Mouse (Mus musculus): ENCODE measurements around the gene Urb1. TPM values are rescaled to one million over a fixed set of nuclear protein-coding genes. Genes with fewer than 3 reads are reported as not detected.

Urb1 gene
- 10 to 100 TPM; 14.4 to 20.9 (median 19.1) TPM for total RNA-seq (2022)

DNA sequence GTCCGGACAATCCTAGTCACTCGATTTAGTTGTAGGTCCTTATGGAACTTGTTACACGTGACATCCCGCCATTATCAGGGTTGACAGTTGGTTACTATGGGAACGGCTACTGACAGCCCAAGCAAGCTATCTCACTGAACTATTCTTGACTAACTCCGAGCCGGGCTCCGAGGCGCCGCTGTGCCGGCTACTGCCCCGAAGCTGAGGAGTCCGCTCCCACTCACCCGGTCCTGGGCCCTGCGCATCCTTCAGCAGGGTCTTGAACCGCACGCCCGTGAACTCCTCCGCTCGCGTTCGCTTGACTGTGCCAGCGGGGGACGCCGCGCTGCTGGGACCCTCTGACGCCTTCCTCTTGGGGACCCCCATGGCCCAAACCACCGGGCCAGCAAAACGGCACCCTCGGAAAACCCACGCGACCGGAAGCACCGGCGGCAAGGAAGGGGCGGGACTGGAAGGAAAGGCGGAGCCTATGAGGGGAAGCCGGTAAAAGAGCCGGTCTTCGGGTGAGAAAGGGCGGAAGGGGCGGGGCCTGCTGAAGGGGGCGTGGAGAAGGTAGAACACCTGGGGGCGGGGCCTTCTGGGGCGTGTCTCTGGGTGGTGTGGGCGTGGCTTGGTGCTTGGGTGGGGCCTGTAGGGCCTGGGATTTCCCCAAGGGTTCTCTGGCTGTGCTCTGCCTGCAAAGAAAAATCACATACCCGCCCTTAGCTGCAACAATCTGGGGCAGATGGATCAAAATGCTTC is at the start of gene Urb1:
Gene Urb1 (minus strand): TSS at position 439 of the 741 bp plus-strand sequence.
- DNase-seq (ENCODE audit: low spot score in 2 of 2), result peak; percentile 97

DNA sequence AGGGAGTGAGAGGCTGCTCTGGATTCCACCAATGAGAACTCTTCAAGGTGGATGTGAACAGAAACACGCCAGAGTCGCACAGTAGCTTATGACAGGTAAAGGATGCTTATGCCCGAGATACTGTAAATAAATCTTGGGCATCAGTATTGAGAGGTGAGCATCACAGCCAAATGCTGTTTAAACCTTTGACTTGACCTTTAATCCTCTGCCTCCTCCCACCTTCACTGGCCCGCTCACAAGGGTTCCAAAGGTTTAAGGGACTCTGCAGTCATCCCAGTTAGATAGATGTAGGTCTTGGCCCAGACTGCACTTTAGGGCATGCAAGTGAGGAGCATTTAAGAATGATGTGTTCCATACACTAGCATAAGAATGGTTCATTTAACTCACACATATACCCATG is 48.0 kb upstream of the Urb1 start:
- DNase-seq (ENCODE audit: low spot score in 2 of 2), result no peak

DNA sequence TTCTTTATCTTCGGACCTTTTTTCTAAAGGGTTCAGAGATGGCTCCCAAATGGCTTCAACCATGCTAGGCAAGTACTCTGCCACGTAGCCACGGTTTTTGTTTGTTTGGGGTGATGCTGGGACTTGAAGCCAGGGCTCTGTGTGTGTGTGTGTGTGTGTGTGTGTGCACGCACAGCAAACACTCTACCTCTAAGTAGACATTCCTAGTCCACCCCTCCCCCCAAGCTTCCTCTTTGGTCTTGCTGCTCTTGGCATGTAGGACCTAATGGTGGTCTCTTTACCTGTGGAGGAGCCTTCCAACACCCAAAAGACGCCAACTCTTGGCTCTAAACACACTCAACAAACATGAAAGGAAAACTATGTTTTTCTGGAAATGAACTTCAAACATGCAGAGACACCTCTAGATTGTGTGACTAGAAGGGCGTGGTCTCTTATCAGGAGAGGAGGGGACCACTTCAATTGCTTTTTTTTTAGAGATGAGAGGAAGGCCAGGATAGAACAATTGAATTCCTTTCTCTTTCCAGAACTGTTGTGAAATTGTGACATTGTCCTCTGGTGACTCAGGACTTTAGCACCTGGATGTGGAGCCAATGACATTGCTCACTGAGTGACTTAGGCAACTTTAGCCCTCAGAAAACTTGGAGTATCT is 46.5 kb upstream of the Urb1 start:
- no peak for DNase-seq (ENCODE audit: low spot score in 2 of 2)

DNA sequence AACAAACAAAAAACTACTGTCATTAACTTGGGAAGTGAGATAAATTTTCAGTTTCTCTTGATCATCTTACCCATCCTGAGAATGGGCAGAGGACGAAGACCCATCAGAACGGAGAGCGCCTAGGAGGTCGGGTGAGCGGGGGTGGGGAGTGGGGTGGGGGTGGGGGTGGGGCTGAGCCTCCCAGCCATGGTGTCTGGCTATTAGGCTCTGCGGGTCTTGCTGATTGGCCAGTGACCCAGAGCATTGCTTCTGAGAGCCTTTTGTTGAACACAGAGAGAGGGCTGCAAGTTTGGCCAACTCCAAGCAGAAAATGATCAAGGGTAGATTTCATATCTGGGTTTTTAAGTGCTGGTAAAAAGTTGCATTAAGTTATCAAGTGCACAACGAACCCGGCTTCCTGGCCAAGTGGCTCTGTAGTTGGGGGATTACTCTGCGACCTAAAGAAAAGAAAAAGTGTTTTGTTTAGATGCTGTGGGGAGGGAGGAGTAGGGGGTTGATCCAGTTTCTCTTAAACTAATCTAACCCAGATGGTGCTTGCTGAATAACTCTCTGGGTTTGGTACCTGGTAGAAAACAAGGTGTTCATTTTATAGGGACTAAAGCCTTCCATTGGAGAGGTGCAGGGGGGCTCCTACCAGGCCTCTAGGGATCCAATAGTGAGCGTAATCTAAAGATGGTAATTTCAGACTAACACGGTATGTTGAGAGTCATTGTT is 41.6 kb upstream of the Urb1 start:
- no peak for DNase-seq (ENCODE audit: low spot score in 2 of 2)

DNA sequence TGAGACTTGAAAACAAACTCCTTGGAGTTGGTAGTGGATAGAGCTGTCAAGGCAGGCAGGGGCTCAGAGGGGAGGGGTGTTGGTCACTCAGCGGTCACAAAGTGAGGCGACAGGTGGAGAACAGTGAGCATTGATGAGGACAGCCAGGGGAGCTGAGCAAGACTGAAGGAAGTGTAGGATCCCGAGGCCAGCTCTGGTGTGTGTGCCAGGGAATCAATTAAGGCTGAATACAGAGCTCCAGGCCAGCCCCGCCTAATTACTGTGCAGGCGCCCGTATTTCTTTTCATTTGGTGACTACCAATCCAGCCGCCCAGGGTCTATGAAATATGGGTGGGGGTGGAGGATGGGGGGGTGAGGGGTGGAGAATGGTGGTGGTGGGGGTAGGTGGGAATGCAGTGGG is 40.7 kb upstream of the Urb1 start:
- no peak for DNase-seq (ENCODE audit: low spot score in 2 of 2)

DNA sequence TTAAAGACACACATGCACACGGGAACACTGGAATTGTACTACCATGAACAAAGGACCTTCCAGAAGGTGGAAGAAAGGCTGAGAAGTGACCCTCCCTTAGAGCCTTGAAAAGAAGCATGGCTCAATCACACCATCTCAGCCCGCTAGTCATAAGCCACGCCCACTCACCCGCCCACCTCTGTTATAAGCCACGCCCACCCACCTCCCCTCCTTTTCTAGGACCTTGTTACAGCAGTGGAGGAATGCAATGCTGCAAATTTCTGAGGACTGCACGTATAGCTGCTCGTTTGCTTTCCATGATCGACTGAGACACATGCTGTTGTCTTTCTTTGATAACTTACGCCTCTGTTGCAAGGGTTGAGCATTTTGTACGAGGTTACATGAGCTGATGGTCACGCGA is 39.0 kb upstream of the Urb1 start:
- DNase-seq (ENCODE audit: low spot score in 2 of 2), result no peak

DNA sequence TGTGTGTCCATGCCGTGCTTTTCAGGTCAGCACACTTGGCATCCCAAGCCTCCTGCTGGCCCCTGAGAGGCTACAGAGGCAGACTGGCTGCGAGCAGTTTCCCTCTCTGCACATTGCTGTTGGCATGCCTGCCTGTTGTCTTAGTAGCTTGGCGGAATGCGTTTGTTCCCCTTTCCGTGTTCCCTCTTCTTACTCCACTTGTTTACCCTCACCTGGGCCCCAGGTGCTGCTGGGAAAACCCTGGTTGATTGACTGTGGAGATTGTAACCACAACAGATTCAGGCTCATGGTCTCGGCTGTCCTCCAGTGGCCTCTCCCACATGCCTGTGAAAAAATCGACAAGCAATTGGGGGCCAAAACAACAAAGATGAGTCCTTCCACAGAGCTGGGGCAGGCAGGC is 38.5 kb upstream of the Urb1 start:
- DNase-seq (ENCODE audit: low spot score in 2 of 2), result no peak

DNA sequence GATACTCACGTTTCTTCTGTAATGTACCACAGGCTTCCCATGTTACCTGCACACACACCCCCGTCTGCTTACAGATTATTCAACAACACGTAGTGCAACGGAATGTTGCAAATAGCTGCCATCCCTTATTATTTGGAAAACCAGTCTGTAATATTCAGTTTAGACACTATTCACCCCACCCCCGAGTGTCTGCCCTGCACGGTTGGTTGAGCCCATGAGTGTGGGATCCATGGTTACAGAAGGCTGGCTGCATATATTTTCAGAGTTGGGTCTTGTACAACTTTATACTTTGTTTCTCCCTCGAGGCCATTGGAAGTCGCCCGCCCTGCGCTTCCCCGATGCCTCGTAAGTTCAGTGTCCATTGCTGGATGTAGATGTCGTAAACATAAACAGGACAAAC is 35.4 kb upstream of the Urb1 start:
- no peak for DNase-seq (ENCODE audit: low spot score in 2 of 2)

DNA sequence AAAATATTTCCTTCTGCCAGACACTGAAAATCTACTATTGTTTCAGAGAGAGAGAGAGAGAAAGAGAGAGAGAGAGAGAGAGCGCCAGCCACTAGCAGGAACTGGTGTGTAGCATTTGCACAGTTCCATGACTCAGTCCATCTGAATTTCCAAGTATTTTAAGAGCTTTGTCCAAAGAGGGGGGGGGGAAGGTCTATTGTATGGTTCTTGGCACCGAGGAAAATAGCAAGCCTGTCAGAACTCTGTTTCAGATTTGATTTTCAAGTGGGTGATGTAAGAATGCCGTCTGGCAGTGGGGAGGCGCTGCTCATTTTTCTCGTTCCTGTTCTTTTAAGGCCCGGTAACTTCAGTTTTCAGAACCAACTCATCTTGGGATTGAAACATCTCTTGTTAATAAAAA is 34.8 kb upstream of the Urb1 start:
- no peak for DNase-seq (ENCODE audit: low spot score in 2 of 2)

DNA sequence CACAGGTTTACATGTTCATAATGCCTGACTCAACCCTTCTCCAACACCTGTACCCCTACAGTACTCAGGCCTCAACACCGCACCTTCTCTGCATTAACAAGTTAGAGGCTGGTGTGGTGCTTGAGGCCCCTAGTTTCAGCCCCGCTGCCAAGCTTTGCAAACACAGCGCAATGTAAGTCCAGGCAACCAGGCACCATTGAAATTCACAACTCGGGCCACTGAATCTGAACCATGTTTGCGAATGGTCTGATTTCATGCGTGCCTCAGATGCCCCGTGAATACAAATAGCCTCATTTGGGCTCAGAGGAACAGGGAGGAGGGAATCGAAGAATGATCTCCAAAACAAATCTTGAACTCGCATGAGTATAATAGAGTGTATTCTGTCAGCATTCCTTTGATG is 32.0 kb upstream of the Urb1 start:
- no peak for DNase-seq (ENCODE audit: low spot score in 2 of 2)

DNA sequence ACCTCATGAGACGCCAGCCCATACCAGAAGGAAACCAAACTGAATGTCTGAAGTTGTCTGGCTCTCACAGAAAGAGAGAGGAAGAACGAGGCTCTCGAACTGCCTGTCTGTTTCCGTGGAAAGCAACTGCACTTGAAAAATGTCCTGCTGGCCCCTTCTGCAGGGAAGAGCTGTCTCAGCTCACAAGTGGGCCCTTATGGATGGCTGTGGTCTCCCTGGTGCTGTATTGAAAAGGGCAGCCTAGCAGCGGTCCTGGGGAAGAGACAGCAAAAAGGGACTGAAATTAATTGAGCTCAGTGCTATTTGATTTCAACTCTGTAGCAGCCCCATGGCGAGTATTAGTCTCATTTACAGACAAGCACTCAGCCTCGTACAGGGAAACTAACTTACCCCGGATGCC is 27.2 kb upstream of the Urb1 start:
- DNase-seq (ENCODE audit: low spot score in 2 of 2), result no peak

DNA sequence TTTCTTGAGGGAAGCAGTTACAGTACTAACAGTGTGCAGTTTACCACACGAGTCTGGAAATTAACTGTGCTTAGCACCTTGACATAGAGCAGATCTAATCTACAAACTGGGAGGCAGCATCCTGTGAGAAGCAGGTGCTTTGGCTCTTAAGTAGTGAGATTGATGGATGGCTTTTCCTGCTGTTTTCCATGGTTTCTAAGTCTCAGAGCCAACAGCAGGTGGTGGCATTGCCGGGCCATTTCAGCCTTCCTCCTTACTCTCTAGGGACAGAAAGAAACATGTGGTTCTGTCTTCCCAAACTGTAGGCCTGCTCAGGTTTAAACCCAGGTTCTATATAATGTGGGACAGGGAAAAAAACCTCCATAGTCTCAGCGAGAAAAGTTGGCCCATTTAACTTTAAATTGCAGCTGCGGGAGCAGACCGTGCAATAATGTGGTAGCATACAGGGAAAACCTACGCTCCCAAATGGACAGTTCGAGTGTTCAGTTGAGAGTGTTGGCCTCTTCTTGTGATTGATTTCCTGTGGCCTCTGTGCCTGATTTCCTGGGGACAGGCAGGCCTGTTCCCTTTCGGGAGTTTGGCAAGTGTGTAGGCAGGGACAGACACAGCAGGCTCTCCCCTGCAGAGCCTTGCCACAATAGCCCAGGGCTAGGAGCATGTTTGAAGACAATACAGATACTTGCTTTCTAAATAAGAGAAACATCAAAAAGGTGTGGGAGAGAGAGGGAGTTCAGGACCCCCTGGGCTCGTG is 23.0 kb upstream of the Urb1 start:
- DNase-seq (ENCODE audit: low spot score in 2 of 2), result no peak

DNA sequence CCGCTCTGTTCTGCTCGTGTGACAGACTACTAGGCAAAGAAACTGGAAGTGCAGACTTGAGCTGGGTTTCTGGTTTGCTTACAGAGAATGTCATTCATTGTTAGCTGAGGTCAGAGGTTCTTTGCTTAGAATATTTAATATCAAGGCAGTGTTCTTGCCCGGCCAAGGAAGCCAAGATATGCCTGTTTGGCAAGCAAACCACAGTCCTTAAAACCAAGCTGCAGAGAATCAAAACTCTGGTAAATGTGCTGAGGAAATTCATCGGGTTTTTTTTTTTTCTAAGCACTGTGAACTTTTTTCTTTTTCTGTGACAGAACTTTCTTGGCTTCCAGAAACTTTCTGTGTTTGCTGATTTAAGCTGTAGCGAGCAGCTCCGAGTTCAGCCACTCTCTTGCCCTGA is 22.3 kb upstream of the Urb1 start:
- DNase-seq (ENCODE audit: low spot score in 2 of 2), result no peak

DNA sequence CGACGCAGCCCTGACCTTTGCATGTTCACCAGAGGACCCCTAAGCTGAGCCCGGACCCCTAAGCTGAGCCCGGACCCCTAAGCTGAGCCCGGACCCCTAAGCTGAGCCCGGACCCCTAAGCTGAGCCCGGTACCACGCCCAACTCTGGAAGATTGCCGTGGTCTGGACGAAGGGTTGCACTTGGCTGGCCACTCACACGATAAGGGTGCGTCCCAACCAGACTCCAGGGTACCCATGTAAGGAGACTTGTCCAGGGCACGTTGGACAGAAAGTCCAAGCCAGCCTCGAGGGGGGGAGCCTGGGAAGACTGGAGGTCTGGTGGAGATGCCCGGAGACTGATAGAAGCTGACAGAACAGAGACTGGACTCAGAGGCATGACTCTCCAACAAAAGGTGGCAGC is 21.5 kb upstream of the Urb1 start:
- no peak for DNase-seq (ENCODE audit: low spot score in 2 of 2)

DNA sequence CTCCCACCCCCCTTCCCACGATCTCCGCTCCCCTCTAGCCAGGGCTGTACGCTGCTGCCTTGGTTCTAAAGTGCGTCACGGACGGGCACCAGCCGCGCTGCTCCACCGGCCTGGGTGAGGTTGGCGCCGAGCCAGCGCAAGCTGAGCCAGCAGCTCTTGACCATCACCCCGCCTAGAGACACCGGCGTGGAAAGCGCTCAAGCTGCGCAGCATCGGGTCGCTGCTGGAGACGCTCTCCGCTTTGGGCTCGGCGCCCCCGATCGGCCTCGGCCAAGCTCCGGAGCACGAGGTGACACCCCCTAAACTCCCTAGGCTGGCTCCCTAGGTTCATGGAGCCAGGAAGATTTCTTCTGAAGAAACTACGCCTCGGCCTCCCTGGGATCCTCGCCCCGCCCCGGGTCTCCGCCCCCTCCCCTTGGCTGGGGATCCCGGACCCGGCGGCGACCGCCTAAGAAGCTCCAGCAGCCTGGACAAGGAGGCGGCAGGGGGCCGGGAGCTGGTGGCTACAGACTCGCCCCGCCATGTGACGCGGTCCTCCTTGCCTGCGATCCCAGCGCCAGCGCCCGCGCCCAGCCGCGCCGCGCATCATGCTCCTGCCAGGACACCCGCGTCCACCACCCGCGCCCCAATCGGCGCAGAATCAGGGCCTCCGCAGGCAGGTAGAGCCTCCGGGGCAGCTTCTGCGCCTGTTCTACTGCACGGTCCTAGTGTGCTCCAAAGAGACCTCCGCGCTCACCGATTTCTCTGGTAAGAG is 20.6 kb upstream of the Urb1 start:
- peak; percentile 42 to 57 for DNase-seq (ENCODE audit: low spot score in 2 of 2)

DNA sequence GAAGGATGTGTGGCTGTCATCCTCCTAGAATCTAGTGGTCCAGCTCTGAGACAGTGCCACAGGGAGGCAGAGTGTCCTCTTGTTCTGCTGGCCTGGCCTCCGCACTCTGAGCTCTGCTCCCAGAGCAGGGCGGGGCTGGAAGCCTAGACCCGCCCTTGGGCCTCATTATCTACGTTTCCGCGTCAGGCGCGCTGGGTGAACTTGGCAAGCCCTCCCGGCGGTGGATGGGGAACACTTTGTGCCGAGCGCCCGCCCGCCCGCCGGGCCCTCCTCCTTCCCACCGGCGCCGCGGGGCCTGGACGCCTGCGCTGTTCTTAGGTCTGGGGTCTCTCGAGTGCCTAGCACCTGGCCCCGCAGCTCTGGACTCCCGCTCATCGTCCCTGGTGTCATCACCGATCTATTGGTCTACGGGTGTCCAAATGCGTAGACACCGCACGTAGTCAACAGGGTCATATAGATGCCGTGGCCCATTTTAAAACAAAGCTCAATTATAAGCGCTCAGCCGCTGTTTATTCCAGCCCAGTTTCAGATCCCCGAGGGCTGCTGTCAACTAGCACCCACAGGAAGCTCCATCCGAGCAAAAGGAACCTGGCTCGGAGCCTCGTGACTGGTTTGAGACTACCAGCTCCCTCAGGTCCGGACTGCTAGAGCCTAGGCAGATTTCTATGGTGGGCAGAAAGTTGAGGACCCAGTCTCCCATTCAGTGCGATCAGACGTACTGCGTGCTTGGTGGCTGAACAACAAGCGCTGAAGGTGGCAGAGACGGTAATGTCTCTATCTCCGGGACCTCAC is 19.9 kb upstream of the Urb1 start:
- peak; percentile 67 to 68 for DNase-seq (ENCODE audit: low spot score in 2 of 2)

DNA sequence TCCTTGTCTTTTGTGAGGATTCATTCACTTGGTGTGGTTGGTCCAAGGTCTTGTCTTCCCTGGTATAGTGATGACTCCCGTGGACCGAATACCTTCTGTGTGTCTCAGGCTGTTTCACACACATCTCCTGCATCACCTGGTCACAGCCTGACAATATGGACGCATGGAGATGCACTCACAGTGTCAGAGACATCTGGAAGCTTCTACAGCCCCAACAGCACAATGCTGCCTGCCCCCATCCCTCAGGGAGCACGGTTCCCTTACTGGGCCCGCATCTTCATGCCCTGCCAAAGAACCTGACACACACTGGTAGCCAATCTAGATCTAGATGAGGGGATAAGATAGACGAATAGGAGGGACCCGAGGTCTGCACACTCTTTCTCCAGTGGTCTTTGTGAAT is 18.9 kb upstream of the Urb1 start:
- no peak for DNase-seq (ENCODE audit: low spot score in 2 of 2)

DNA sequence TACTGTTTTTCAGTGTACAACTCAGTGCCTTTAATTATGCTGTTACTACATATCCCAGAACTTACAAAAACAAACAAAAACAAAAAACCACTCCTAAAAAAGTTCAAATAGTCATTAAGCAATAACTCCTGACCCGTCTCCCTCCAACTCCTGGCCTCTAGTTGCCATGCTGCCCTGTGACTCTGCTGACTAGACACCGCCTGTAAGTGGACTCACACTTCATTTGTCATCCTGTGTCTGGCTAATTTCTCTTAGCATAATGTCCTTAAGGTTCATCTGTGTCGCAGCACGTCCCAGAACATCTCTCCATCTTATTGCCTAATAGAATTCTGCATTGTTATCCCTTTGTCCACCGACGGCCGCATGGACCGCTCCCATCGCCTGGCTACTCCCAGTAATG is 17.3 kb upstream of the Urb1 start:
- DNase-seq (ENCODE audit: low spot score in 2 of 2), result no peak

DNA sequence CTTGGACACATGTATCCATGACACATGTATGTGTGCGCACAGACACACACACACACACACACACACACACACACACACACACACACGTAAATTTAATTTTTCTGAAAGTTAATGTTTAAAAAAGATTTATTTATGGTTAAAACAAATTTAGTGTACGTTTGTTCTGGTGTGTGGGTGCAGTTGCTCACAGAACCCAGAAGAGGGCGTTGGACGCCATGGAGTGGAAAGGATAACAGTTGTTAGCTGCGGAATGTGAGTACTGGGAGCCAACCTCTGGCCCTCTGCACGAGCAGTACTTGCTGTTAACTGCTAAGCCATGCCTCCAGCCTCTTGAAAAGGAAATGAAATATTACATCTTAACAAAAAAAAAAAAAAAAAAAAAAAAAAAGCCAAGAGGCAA is 16.2 kb upstream of the Urb1 start, which contains the start of gene Eva1c:
Gene Eva1c (plus strand): TSS at position 263 of the 400 bp plus-strand sequence.
- DNase-seq (ENCODE audit: low spot score in 2 of 2), result no peak

DNA sequence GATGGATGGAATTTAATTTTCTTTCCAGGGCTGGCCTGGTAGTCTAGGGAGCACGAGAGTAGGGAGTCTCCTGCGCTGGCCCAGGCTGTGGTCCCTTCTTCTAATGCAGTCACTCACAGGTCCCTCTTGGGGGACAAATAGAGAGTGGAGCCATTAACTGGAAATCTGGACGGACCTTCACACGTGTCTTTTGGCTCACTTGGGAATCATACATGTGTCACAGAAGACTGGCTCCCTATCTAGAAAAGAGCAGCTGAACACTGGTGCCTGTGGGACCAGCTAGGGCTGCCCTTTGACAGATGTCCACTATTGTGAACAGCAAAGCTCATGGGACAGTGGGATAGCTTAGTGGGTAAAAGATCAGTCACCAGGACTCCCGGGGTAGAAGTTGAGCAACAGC is 15.8 kb upstream of the Urb1 start:
- DNase-seq (ENCODE audit: low spot score in 2 of 2), result no peak
